Mouse (Mus musculus) retina, postnatal 1 day (tissue): Measurements from ENCODE around the gene Olfr777.
"Not testable (repeated sequence)": the region's sequence is repeated elsewhere in the genome, so short reads cannot be mapped to it uniquely, and the experiment has no call there.

Experiments
- DNase-seq: peaks from one replicate; pipeline ENCODE4 v3.0.0-alpha.2; 2012

Olfr777 gene

GRCm38 (mm10) chr10:129271081-129271535, at the start of gene Olfr777:
Olfr777 (minus strand) TSS chr10:129271485.
- no peak for DNase-seq

GRCm38 (mm10) chr10:129317817-129318216, 46.5 kb upstream of the Olfr777 start, which contains the start of gene Olfr780:
Olfr780 (plus strand) TSS chr10:129318117.
- DNase-seq, result no peak

GRCm38 (mm10) chr10:129313521-129313920, 42.2 kb upstream of the Olfr777 start:
- DNase-seq, result not testable (repeated sequence)

GRCm38 (mm10) chr10:129312973-129313372, 41.7 kb upstream of the Olfr777 start:
- not testable (repeated sequence) for DNase-seq

GRCm38 (mm10) chr10:129258827-129259226, 12.5 kb downstream of the Olfr777 start, which contains the start of gene Olfr776:
Olfr776 (plus strand) TSS chr10:129259127.
- DNase-seq, result no peak

GRCm38 (mm10) chr10:129248112-129248511, 23.2 kb downstream of the Olfr777 start, which contains the start of gene Olfr775:
Olfr775 (plus strand) TSS chr10:129248412.
- DNase-seq, result no peak

- no peak for DNase-seq
These were observed 35.4 kb downstream of the Olfr777 start, which contains the start of gene Olfr774 for GRCm38 (mm10) chr10:129235904-129236303. Olfr774 (plus strand) TSS chr10:129236204.

- no peak for DNase-seq
These were observed 40.5 kb downstream of the Olfr777 start for GRCm38 (mm10) chr10:129230737-129231136.
